Mouse (Mus musculus) heart, embryonic 11.5 days (tissue): ENCODE measurements at regions not wholly inside any gene's neighbourhood (a gene's known extent, or its start where the extent isn't known, plus 50 kb on each side); places are given as distances from the start of the nearest gene placed in this dataset.

Experiments used
- ATAC-seq: fragments of 200-750 bp; cut with Nextera tagmentation; replicated peaks from 2 replicates; pipeline ENCODE4 v1.8.0; 2017; ENCODE audit warnings: moderate library complexity; ENCODE audit not compliant: insufficient number of reproducible peaks, low FRiP score, low TSS enrichment
- H3K27ac ChIP-seq: fragments of 300-500 bp; sonication (generic); 2 replicates; pipeline ENCODE4 v1.5.1; 2014; ENCODE audit warnings: mild to moderate bottlenecking, low read depth, low read length
- H3K27me3 ChIP-seq: fragments of 300-500 bp; sonication (generic); 2 replicates; pipeline ENCODE4 v1.6.1; 2014; ENCODE audit warnings: mild to moderate bottlenecking, low read length, mixed read lengths; ENCODE audit not compliant: control insufficient read depth, insufficient read depth
- H3K36me3 ChIP-seq: fragments of 300-500 bp; sonication (generic); 2 replicates; pipeline ENCODE4 v1.6.1; 2014; ENCODE audit warnings: mild to moderate bottlenecking, low read length, moderate library complexity, mixed read lengths; ENCODE audit not compliant: control insufficient read depth, insufficient read depth
- H3K4me1 ChIP-seq: fragments of 300-500 bp; sonication (generic); 2 replicates; pipeline ENCODE4 v1.6.1; 2014; ENCODE audit warnings: low read length; ENCODE audit not compliant: control insufficient read depth, insufficient read depth
- H3K4me2 ChIP-seq: fragments of 300-500 bp; sonication (generic); 2 replicates; pipeline ENCODE4 v1.6.1; 2014; ENCODE audit warnings: mild to moderate bottlenecking, moderate library complexity
- H3K4me3 ChIP-seq: fragments of 300-500 bp; sonication (generic); 2 replicates; pipeline ENCODE4 v1.5.1; 2014; ENCODE audit warnings: low read depth, low read length
- H3K9ac ChIP-seq: fragments of 300-500 bp; sonication (generic); 2 replicates; pipeline ENCODE4 v1.6.1; 2014; ENCODE audit warnings: mild to moderate bottlenecking, low read depth, low read length, moderate library complexity
- H3K9me3 ChIP-seq: fragments of 300-500 bp; sonication (generic); replicated peaks from 2 replicates; pipeline ENCODE4 v1.6.1; 2016; ENCODE audit warnings: low read length; ENCODE audit not compliant: control insufficient read depth
- WGBS: fragments of 180-500 bp; shearing (Covaris S2); extraction: QIAGEN DNeasy Blood & Tissue Kit; methylation state at CpG from one replicate; pipeline ENCODE4 v1.1.7; 2014; ENCODE audit not compliant: insufficient replicate concordance; 5-methylcytosine and 5-hydroxymethylcytosine counted together

DNA sequence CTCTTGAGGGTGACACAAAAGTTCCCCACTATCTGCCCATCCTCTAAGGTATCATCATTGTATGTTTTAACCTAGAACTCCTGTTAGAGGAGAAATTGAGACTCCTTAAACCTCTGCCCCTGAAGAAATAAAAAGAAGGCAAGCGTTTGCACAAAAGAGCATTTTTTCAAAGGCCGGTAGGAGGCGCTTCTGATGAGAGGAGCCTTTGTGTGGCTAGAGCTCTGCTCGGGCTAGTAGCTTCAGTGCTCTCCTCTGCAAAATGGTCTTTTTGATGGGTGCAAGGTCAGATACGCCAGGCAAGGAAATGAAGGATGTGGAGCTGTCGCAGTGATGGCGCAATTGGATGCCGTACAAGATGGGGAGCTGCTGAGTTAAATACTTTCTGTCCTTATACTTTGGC lies 649.0 kb downstream of the Dhx35 start:
- Histone ChIP-seq H3K9ac (no peak overlapping the region), H3K27ac (no peak overlapping the region), H3K4me3 (no peak overlapping the region), H3K4me1 (no peaks in the 10 kb centered on the region), H3K4me2 (no peak overlapping the region), H3K9me3 (no peaks in the 10 kb centered on the region), H3K27me3 (no peaks in the 10 kb centered on the region), H3K36me3 (no peaks in the 10 kb centered on the region)
- no peak for ATAC-seq
- 24% methylated on average over 8 of the region's 8 CpGs for WGBS

DNA sequence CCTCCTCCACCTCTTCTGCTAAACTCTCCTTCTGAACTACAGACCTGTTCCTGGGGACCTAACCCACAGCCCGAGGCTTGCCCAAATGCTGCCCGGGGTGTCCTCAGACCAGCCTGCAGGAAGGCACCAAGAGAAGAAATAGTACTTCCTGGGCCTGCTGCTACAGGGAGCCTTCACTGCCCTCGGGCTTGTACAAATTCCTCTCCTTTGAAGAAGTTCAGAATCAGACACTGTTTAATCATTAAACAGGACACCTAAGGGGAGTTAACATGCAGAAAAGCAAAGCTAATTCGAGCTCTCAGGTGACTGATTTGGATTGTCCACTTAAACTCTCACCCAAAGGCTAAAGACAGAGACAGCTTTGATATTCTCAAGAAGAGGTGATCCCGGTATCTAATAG lies 651.8 kb downstream of the Dhx35 start:
- Histone ChIP-seq H3K4me2 (no peak overlapping the region), H3K27ac (no peak overlapping the region), H3K4me1 (no peaks in the 10 kb centered on the region), H3K27me3 (no peaks in the 10 kb centered on the region), H3K9me3 (no peaks in the 10 kb centered on the region), H3K36me3 (no peaks in the 10 kb centered on the region), H3K9ac (no peak overlapping the region), H3K4me3 (no peak overlapping the region)
- no peak for ATAC-seq
- 70% methylated on average over 5 of the region's 5 CpGs for WGBS

DNA sequence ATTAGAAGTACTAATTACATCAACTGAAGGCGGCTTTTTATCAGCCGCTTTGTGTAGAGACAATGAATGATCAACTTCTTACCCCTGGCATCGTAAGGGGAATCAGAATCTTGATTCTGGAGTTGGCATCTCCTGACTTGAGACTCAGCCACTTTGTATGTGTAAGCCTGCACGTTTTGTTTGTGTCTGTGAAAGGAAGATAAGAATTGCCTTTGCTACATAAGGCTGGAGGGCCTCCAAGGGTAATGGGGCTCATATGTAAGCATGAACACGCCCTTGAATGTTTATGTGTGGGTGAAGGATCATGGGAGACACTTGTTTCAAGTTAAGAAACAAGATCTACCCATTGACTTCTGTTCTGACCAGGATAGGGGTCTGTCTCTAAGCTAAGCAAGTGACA lies 652.3 kb downstream of the Dhx35 start:
- H3K27ac ChIP-seq = no peak overlapping the region
- H3K27me3 ChIP-seq = no peaks in the 10 kb centered on the region
- H3K9me3 ChIP-seq = no peaks in the 10 kb centered on the region
- no peak for ATAC-seq
- H3K4me1 ChIP-seq = no peaks in the 10 kb centered on the region
- H3K9ac ChIP-seq = no peak overlapping the region
- no peak overlapping the region for H3K4me2 ChIP-seq
- H3K36me3 ChIP-seq = no peaks in the 10 kb centered on the region
- no peak overlapping the region for H3K4me3 ChIP-seq
- 69% methylated on average over 5 of the region's 5 CpGs for WGBS

GRCm38 (mm10) chr2:159448976-159449375 lies 654.4 kb downstream of the Dhx35 start:
- no peak overlapping the region for H3K4me2 ChIP-seq
- H3K9me3 ChIP-seq = no peaks in the 10 kb centered on the region
- WGBS = 84% methylated on average over 5 of the region's 5 CpGs
- H3K4me1 ChIP-seq = no peaks in the 10 kb centered on the region
- ATAC-seq = no peak
- no peak overlapping the region for H3K27ac ChIP-seq
- no peaks in the 10 kb centered on the region for H3K36me3 ChIP-seq
- no peak overlapping the region for H3K4me3 ChIP-seq
- H3K27me3 ChIP-seq = no peaks in the 10 kb centered on the region
- no peak overlapping the region for H3K9ac ChIP-seq

- H3K27me3 ChIP-seq = no peaks in the 10 kb centered on the region
- H3K9ac ChIP-seq = no peak overlapping the region
- no peak overlapping the region for H3K4me3 ChIP-seq
- no peaks in the 10 kb centered on the region for H3K36me3 ChIP-seq
- no peaks in the 10 kb centered on the region for H3K9me3 ChIP-seq
- 55% methylated on average over 9 of the region's 9 CpGs for WGBS
- H3K4me2 ChIP-seq = no peak overlapping the region
- no peak overlapping the region for H3K27ac ChIP-seq
- no peak for ATAC-seq
- no peaks in the 10 kb centered on the region for H3K4me1 ChIP-seq
These were observed 656.8 kb downstream of the Dhx35 start for GRCm38 (mm10) chr2:159451439-159451838.

GRCm38 (mm10) chr2:159481399-159482080 lies 686.9 kb downstream of the Dhx35 start:
- Histone ChIP-seq H3K4me1 (no peaks in the 10 kb centered on the region), H3K9ac (no peak overlapping the region), H3K4me2 (no peak overlapping the region), H3K27me3 (no peaks in the 10 kb centered on the region), H3K36me3 (no peaks in the 10 kb centered on the region), H3K9me3 (no peaks in the 10 kb centered on the region), H3K4me3 (no peak overlapping the region), H3K27ac (no peak overlapping the region)
- 68% methylated on average over 6 of the region's 6 CpGs for WGBS
- no peak for ATAC-seq

DNA sequence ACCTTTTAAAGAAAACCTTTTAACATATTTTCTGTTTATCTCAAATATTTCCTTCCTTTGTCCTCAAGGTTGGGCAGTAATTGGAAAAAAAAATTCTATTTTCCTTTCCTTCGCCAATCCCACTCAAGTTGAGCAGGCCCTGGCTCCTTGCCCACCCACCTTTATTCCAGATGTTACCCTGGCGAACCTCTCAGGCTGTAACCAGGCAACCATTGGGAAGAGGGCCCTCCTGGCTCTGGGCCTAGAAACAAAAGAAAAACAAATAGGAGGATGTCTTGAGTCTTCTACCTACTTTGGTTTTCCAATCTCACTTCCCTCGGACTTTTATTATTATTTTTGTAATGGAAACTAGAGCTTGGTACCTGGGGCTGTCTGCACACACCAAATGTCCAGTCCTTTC lies 696.5 kb downstream of the Dhx35 start:
- H3K4me3 ChIP-seq = no peak overlapping the region
- WGBS = 60% methylated on average over 3 of the region's 3 CpGs
- H3K27ac ChIP-seq = no peak overlapping the region
- ATAC-seq = no peak
- H3K27me3 ChIP-seq = no peaks in the 10 kb centered on the region
- no peak overlapping the region for H3K9ac ChIP-seq
- no peaks in the 10 kb centered on the region for H3K9me3 ChIP-seq
- no peaks in the 10 kb centered on the region for H3K36me3 ChIP-seq
- no peaks in the 10 kb centered on the region for H3K4me1 ChIP-seq
- no peak overlapping the region for H3K4me2 ChIP-seq

DNA sequence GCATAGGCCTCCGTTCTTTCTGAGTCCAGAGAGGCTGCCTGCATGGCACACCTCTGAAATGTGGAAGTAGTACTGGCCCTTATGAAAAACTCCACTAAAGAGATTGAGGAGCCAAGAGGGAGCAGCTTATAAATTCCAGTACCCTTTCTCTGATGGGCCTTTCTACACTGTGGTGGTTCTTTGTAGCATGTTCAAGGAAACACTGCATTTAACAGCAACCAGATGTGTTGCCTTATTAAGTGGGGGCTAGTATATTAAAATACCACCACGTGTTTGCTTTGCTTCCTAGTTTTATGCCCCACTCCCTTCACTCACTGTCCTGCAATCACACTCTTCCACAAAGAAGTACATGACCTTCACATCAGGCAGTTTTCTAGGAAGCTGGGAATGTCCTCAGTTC lies 704.1 kb downstream of the Dhx35 start:
- H3K36me3 ChIP-seq = no peaks in the 10 kb centered on the region
- no peaks in the 10 kb centered on the region for H3K9me3 ChIP-seq
- ATAC-seq = no peak
- H3K4me2 ChIP-seq = no peak overlapping the region
- no peak overlapping the region for H3K4me3 ChIP-seq
- H3K9ac ChIP-seq = no peak overlapping the region
- H3K27ac ChIP-seq = no peak overlapping the region
- H3K27me3 ChIP-seq = no peaks in the 10 kb centered on the region
- no peaks in the 10 kb centered on the region for H3K4me1 ChIP-seq
- 64% methylated on average over 2 of the region's 2 CpGs for WGBS

- 71% methylated on average over 3 of the region's 3 CpGs for WGBS
- no peak overlapping the region for H3K9ac ChIP-seq
- H3K4me3 ChIP-seq = no peak overlapping the region
- H3K27me3 ChIP-seq = no peaks in the 10 kb centered on the region
- H3K4me2 ChIP-seq = no peak overlapping the region
- H3K4me1 ChIP-seq = no peaks in the 10 kb centered on the region
- no peaks in the 10 kb centered on the region for H3K9me3 ChIP-seq
- no peak for ATAC-seq
- no peaks in the 10 kb centered on the region for H3K36me3 ChIP-seq
- no peak overlapping the region for H3K27ac ChIP-seq
These were observed 706.4 kb downstream of the Dhx35 start for GRCm38 (mm10) chr2:159501039-159501438.
